Mouse (Mus musculus) neural tube, embryonic 13.5 days (tissue): ENCODE data around the gene Pla2g3. TPM values are rescaled to one million over a fixed set of nuclear protein-coding genes. Genes with fewer than 3 reads are reported as not detected.

ENCODE experiments used
- ATAC-seq: fragments of 200-750 bp; cut with Nextera tagmentation; 2 replicates; pipeline ENCODE4 v1.8.0; 2017; ENCODE audit warnings: low read depth, mild to moderate bottlenecking, moderate TSS enrichment, moderate library complexity
- H3K27ac ChIP-seq: fragments of 300-500 bp; sonication (generic); replicated peaks from 2 replicates; pipeline ENCODE4 v1.5.1; 2015; ENCODE audit warnings: moderate library complexity, mild to moderate bottlenecking, inconsistent platforms
- H3K27me3 ChIP-seq: fragments of 300-500 bp; sonication (generic); 2 replicates; pipeline ENCODE4 v1.6.1; 2015; ENCODE audit warnings: mild to moderate bottlenecking, inconsistent platforms
- H3K36me3 ChIP-seq: fragments of 300-500 bp; sonication (generic); 2 replicates; pipeline ENCODE4 v1.6.1; 2015; ENCODE audit warnings: mild to moderate bottlenecking, inconsistent platforms
- H3K4me1 ChIP-seq: fragments of 300-500 bp; sonication (generic); replicated peaks from 2 replicates; pipeline ENCODE4 v1.6.1; 2015; ENCODE audit warnings: inconsistent platforms
- H3K4me2 ChIP-seq: fragments of 300-500 bp; sonication (generic); 2 replicates; pipeline ENCODE4 v1.6.1; 2015; ENCODE audit warnings: inconsistent platforms, mild to moderate bottlenecking, moderate library complexity
- H3K4me3 ChIP-seq: fragments of 300-500 bp; sonication (generic); 2 replicates; pipeline ENCODE4 v1.5.1; 2015; ENCODE audit warnings: mild to moderate bottlenecking, inconsistent platforms
- H3K9ac ChIP-seq: fragments of 300-500 bp; sonication (generic); 2 replicates; pipeline ENCODE4 v1.6.1; 2015; ENCODE audit warnings: moderate library complexity, mild to moderate bottlenecking, inconsistent platforms
- H3K9me3 ChIP-seq: fragments of 300-500 bp; sonication (generic); 2 replicates; pipeline ENCODE4 v1.6.1; 2016; ENCODE audit warnings: inconsistent platforms
- WGBS: fragments of 180-500 bp; shearing (Covaris S2); methylation state at CpG from one replicate; pipeline ENCODE4 v1.1.7; 2015; 5-methylcytosine and 5-hydroxymethylcytosine counted together
- polyA plus RNA-seq: library from polyadenylated mRNA; unstranded; fragments of >200 nt; fragmentation: Nextera tagmentation; extraction: Ambion mirVana; gene quantifications from 2 replicates; pipeline ENCODE4 v1.2.1, GENCODE M21; 2015

Pla2g3 gene
- polyA plus RNA-seq, 1 experiment from 2014 or later, result 0.61 TPM

GRCm38 (mm10) chr11:3545531-3546241 lies 57.6 kb downstream of the Pla2g3 start:
- peaks cover 8% of the 10 kb centered on the region; the same call in 1 of the 2 replicates for H3K4me1 ChIP-seq
- no peak overlapping the region for H3K9ac ChIP-seq
- H3K27me3 ChIP-seq, result no peaks in the 10 kb centered on the region
- no peak overlapping the region for H3K4me3 ChIP-seq
- 0 out of 2 replicates have a peak overlapping the region, but pooled peaks have one; percentile 3 for H3K27ac ChIP-seq
- no peaks in the 10 kb centered on the region for H3K36me3 ChIP-seq
- 19% methylated on average over 9 of the region's 9 CpGs for whole genome bisulfite sequencing
- H3K4me2 ChIP-seq, result no peak overlapping the region
- ATAC-seq, result no peak
- H3K9me3 ChIP-seq, result peaks cover 3% of the 10 kb centered on the region; the same call in 1 of the 2 replicates

DNA sequence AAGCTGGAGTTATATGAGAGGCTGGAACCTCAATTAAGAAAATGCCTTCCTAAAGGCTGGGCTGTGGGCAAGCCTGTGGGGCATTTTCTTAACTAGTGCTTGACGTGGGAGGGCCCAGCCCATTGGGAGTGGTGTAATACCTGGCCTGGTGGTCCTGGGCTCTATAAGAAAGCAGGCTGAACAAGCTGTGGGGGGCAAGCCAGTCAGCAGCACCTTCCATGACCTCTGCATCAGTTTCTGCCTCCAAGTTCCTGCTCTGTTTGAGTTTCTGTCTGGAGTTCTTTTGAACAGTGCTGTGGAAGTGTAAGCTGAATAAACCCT lies 58.1 kb downstream of the Pla2g3 start:
- Histone ChIP-seq H3K9ac (no peak overlapping the region), H3K27ac (0 out of 2 replicates have a peak overlapping the region, but pooled peaks have one; percentile 3), H3K9me3 (peaks cover 3% of the 10 kb centered on the region; the same call in 1 of the 2 replicates), H3K27me3 (no peaks in the 10 kb centered on the region), H3K4me3 (no peak overlapping the region), H3K4me2 (no peak overlapping the region), H3K36me3 (no peaks in the 10 kb centered on the region), H3K4me1 (peaks cover 8% of the 10 kb centered on the region; the same call in 1 of the 2 replicates)
- ATAC-seq, result no peak
- 19% methylated on average over 1 of the region's 1 CpGs for WGBS

GRCm38 (mm10) chr11:3547047-3547446 lies 59.0 kb downstream of the Pla2g3 start:
- Histone ChIP-seq H3K4me2 (no peak overlapping the region), H3K27me3 (no peaks in the 10 kb centered on the region), H3K27ac (no peak overlapping the region), H3K9me3 (peaks cover 3% of the 10 kb centered on the region; the same call in 1 of the 2 replicates), H3K4me1 (peaks cover 8% of the 10 kb centered on the region; the same call in 1 of the 2 replicates), H3K36me3 (no peaks in the 10 kb centered on the region), H3K4me3 (no peak overlapping the region), H3K9ac (no peak overlapping the region)
- 87% methylated on average over 2 of the region's 2 CpGs for WGBS
- no peak for ATAC-seq

DNA sequence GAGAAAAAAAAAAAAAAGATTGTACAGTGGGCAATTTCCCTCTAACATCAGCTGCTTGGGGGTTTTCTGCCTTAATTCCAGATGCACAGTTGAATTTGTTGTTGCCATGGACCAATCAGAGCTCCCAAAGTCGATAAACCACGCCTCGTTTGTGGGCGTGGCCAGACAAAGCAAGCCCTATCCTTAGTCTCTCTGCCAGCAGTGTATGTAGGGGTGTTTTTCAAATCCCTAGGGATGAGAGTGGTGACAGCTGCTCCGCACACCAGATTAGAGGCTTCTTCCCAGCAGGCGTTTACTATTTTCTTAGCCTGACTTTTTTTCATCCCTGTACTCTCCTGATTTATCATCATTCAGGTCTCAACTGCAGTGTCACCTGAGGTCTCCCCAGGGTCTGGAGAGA lies 59.9 kb downstream of the Pla2g3 start:
- Histone ChIP-seq H3K4me3 (no peak overlapping the region), H3K9ac (no peak overlapping the region), H3K27me3 (no peaks in the 10 kb centered on the region), H3K36me3 (no peaks in the 10 kb centered on the region), H3K9me3 (peaks cover 3% of the 10 kb centered on the region; the same call in 1 of the 2 replicates), H3K27ac (no peak overlapping the region), H3K4me2 (no peak overlapping the region), H3K4me1 (peaks cover 8% of the 10 kb centered on the region; the same call in 1 of the 2 replicates)
- WGBS, result 37% methylated on average over 6 of the region's 6 CpGs
- ATAC-seq, result no peak

DNA sequence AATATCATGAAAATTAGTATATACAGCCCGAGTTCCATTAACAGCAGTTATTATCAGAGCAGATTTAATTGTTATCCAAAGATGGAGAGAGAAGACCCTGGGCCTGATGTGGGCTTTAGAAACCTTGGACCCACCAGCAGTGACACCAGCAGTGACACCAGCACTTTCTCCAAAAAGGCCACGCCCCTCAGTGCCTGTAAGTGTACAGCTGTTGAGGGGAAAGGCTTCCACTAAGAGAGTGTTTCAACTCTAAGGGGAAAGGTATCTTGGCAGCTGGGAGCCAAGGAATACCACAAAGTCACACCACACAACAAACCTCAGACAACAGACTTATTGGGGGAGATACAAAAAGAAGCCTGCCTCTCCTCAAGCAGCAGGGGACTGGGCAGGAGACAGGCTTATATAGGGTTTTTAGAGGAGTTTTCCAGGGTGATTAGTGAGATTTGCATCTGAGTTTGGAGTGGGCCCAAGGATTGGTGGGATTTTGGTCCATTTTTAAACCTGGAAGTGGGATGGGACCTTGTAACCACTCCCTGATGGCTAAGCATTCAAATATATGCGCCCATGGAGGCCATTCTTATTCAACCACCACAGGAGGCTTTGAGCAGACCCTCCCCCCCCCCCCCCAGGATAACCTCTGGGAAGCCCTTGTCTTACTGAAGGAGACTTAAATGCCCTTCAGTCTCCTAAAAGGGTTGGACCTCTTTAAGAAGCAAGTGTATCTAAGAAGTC lies 60.6 kb downstream of the Pla2g3 start:
- ATAC-seq, result no peak
- Histone ChIP-seq H3K4me1 (peaks cover 8% of the 10 kb centered on the region; the same call in 1 of the 2 replicates), H3K9me3 (peaks cover 3% of the 10 kb centered on the region; the same call in 1 of the 2 replicates), H3K36me3 (no peaks in the 10 kb centered on the region), H3K4me3 (no peak overlapping the region), H3K27ac (no peak overlapping the region), H3K4me2 (no peak overlapping the region), H3K27me3 (no peaks in the 10 kb centered on the region), H3K9ac (no peak overlapping the region)
- 75% methylated on average over 3 of the region's 3 CpGs for WGBS

Other genes with a start within 250 kb of the Pla2g3 start
- 231 and 270 TPM in 2 replicates for gene Drg1, start 221.9 kb upstream of the Pla2g3 start, polyA plus RNA-seq
- gene Patz1, start 199.4 kb upstream of the Pla2g3 start, polyA plus RNA-seq, result 62.2 and 69.6 TPM in 2 replicates
- 26.5 and 29.7 TPM in 2 replicates for gene Pik3ip1, start 157.9 kb upstream of the Pla2g3 start, polyA plus RNA-seq
- 128 and 143 TPM in 2 replicates for gene Limk2, start 79.1 kb upstream of the Pla2g3 start, polyA plus RNA-seq
- 40.8 and 41.8 TPM in 2 replicates for gene Rnf185, start 35.9 kb upstream of the Pla2g3 start, polyA plus RNA-seq
- 3.9 and 4.3 TPM in 2 replicates for gene Inpp5j, start 16.5 kb downstream of the Pla2g3 start, polyA plus RNA-seq
- gene Selenom, start 26.4 kb downstream of the Pla2g3 start, polyA plus RNA-seq, result 75.0 and 83.6 TPM in 2 replicates
- gene Smtn, start 52.3 kb downstream of the Pla2g3 start, polyA plus RNA-seq, result 20.9 and 23.0 TPM in 2 replicates
- gene Morc2a, start 160.9 kb downstream of the Pla2g3 start, polyA plus RNA-seq, result 34.8 and 39.8 TPM in 2 replicates